8 mouse cellular contexts compared by ENCODE assay signal in genomic region chr5:64805131-64805872, GRCm38 (mm10). TPM values are rescaled to one million over a fixed set of nuclear protein-coding genes. Genes with fewer than 3 reads are reported as not detected.
DNase-seq lines count a peak whose midpoint lies in the region; ATAC-seq lines count a peak whose summit lies in the region.

No protein-coding gene starts in this region.

- no peak for ATAC-seq in kidney, embryonic 14.5 days (ENCODE audit: low FRiP score, low TSS enrichment)
- no peak for ATAC-seq in hindbrain, embryonic 11.5 days (ENCODE audit: low FRiP score)
- no peak for ATAC-seq in midbrain, embryonic 14.5 days (ENCODE audit: low FRiP score, low TSS enrichment)
- no peak for ATAC-seq in megakaryocyte-erythroid progenitor cell, adult 5-6 weeks (replicated peaks; ENCODE audit: low FRiP score, low TSS enrichment, poor library complexity, severe bottlenecking)

- H3K9me3 ChIP-seq in kidney, embryonic 14.5 days (ENCODE audit: control insufficient read depth, low read length): no peaks in the 10 kb centered on the region
- no peaks in the 10 kb centered on the region for H3K9me3 ChIP-seq in hindbrain, embryonic 11.5 days (ENCODE audit: control insufficient read depth, low read length)
- H3K9me3 ChIP-seq in midbrain, embryonic 14.5 days (ENCODE audit: control insufficient read depth, low read length): no peaks in the 10 kb centered on the region

- peaks cover 6% of the 10 kb centered on the region; the same call in 1 of the 2 replicates for H3K36me3 ChIP-seq in kidney, embryonic 14.5 days (ENCODE audit: control insufficient read depth, insufficient read depth, low read length)
- H3K36me3 ChIP-seq in hindbrain, embryonic 11.5 days (ENCODE audit: control insufficient read depth, insufficient read depth, low read length): no peaks in the 10 kb centered on the region
- H3K36me3 ChIP-seq in midbrain, embryonic 14.5 days (ENCODE audit: control insufficient read depth, insufficient read depth, low read length): no peaks in the 10 kb centered on the region

- peak overlapping the region; percentile 73 for H3K4me3 ChIP-seq in kidney, embryonic 14.5 days (ENCODE audit: low read length)
- H3K4me3 ChIP-seq in hindbrain, embryonic 11.5 days (ENCODE audit: low read depth, low read length): peak overlapping the region; percentile 73
- peak overlapping the region; percentile 82 for H3K4me3 ChIP-seq in midbrain, embryonic 14.5 days (replicated peaks; ENCODE audit: low read depth, low read length)

- peak overlapping the region; percentile 93 for H3K9ac ChIP-seq in kidney, embryonic 14.5 days (ENCODE audit: low read depth, low read length)
- H3K9ac ChIP-seq in hindbrain, embryonic 11.5 days (ENCODE audit: low read depth, low read length): peak overlapping the region; percentile 56
- H3K9ac ChIP-seq in midbrain, embryonic 14.5 days (replicated peaks; ENCODE audit: low read length): peak overlapping the region; percentile 41

- peak overlapping the region; percentile 78 for H3K4me2 ChIP-seq in kidney, embryonic 14.5 days (replicated peaks; ENCODE audit: low read depth, low read length)
- peak overlapping the region; percentile 36 for H3K4me2 ChIP-seq in hindbrain, embryonic 11.5 days (replicated peaks; ENCODE audit: low read depth, low read length)
- peak overlapping the region; percentile 80 for H3K4me2 ChIP-seq in midbrain, embryonic 14.5 days (ENCODE audit: low read length)

- no peak for DNase-seq in kidney, postnatal 36 days
- peak; percentile 52 for DNase-seq in NIH3T3 (ENCODE audit: low read depth)
- DNase-seq in hindbrain, embryonic 11.5 days (ENCODE audit: low spot score): peak; percentile 48
- DNase-seq in midbrain, embryonic 14.5 days: peak; percentile 63
- DNase-seq in spleen, postnatal 14 days (ENCODE audit: low spot score in 2 of 2): no peak
- DNase-seq in cerebellum, adult 8-10 months: no peak

- no peaks in the 10 kb centered on the region for H3K27me3 ChIP-seq in kidney, embryonic 14.5 days (ENCODE audit: control insufficient read depth, insufficient read depth, low read length)
- no peaks in the 10 kb centered on the region for H3K27me3 ChIP-seq in hindbrain, embryonic 11.5 days (ENCODE audit: control insufficient read depth, insufficient read depth, low read length)
- H3K27me3 ChIP-seq in midbrain, embryonic 14.5 days (ENCODE audit: control insufficient read depth, insufficient read depth, low read length): no peaks in the 10 kb centered on the region

- H3K4me1 ChIP-seq in kidney, embryonic 14.5 days (ENCODE audit: control insufficient read depth, insufficient read depth, low read length): peaks cover 40% of the 10 kb centered on the region
- peaks cover 5% of the 10 kb centered on the region; the same call in 1 of the 2 replicates for H3K4me1 ChIP-seq in hindbrain, embryonic 11.5 days (replicated peaks; ENCODE audit: control insufficient read depth, insufficient read depth, low read length)
- peaks cover 16% of the 10 kb centered on the region for H3K4me1 ChIP-seq in midbrain, embryonic 14.5 days (ENCODE audit: control insufficient read depth, insufficient read depth, low read length)

- H3K27ac ChIP-seq in kidney, embryonic 14.5 days (ENCODE audit: low read depth, low read length): peak overlapping the region; percentile 97
- peak overlapping the region; percentile 77 for H3K27ac ChIP-seq in hindbrain, embryonic 11.5 days (ENCODE audit: low read depth, low read length)
- peak overlapping the region; percentile 82 for H3K27ac ChIP-seq in midbrain, embryonic 14.5 days (replicated peaks; ENCODE audit: low read depth, low read length)

- 4% methylated on average over 7 of the region's 7 CpGs for WGBS in kidney, embryonic 14.5 days
- 3% methylated on average over 7 of the region's 7 CpGs for WGBS in hindbrain, embryonic 11.5 days
- WGBS in midbrain, embryonic 14.5 days: 2% methylated on average over 7 of the region's 7 CpGs

RNA-seq across cellular contexts. Expression of gene Klf3, which starts 2.1 kb away (rescaled TPM):
- 45.1 and 78.4 TPM in 2 replicates for polyA plus RNA-seq in kidney, embryonic 14.5 days (2014; fragmentation: Nextera tagmentation; extraction: Ambion mirVana)
- polyA plus RNA-seq in hindbrain, embryonic 11.5 days (2014; fragmentation: Nextera tagmentation; extraction: Ambion mirVana): 35.3 and 47.2 TPM in 2 replicates
- 19.2 and 25.3 TPM in 2 replicates for polyA plus RNA-seq in midbrain, embryonic 14.5 days (2014; fragmentation: Nextera tagmentation; extraction: Ambion mirVana)
- total RNA-seq in megakaryocyte-erythroid progenitor cell, adult 5-6 weeks (2014; fragmentation: Nextera tagmentation): 101 and 120 TPM in 2 replicates
- 34.4 and 37.4 TPM in 2 replicates for total RNA-seq in megakaryocyte-erythroid progenitor cell, adult 5-6 weeks (2017)

Comparison
In these comparisons a context has a peak if more than half of its experiments do, and no peak if none do; other contexts are left out.
1. H3K9ac ChIP-seq: peak in every context shown above with its lines; median percentile 93 in kidney, embryonic 14.5 days; 56 in hindbrain, embryonic 11.5 days; 41 in midbrain, embryonic 14.5 days.
2. DNase-seq: peak in NIH3T3 (single experiment), hindbrain, embryonic 11.5 days (single experiment) and midbrain, embryonic 14.5 days (single experiment); none in kidney, postnatal 36 days (0 of 2), spleen, postnatal 14 days (0 of 2) and cerebellum, adult 8-10 months (single experiment).
3. Peak in every context shown above with its lines, with median percentiles within 50 percentile points of each other: H3K27ac ChIP-seq, H3K4me2 ChIP-seq and H3K4me3 ChIP-seq.